Mouse (Mus musculus) cortical plate, adult 2 months (tissue): ENCODE measurements around the gene Tpp2.

Source experiments
- CTCF ChIP-seq: fragments of 200-500 bp; IDR thresholded peaks from 2 replicates; pipeline ENCODE4 v1.5.1; 2011; ENCODE audit warnings: mild to moderate bottlenecking, control low read depth, low read length; ENCODE audit not compliant: insufficient read depth; ENCODE audit errors: extremely low read depth
- POLR2A ChIP-seq: fragments of 200-500 bp; IDR thresholded peaks from 2 replicates; pipeline ENCODE4 v1.6.1; 2011; ENCODE audit warnings: mild to moderate bottlenecking, low read length, control low read depth; ENCODE audit not compliant: insufficient read depth; ENCODE audit errors: extremely low read depth

GRCm38 (mm10) chr1:44032948-44033347 is 99.5 kb downstream of the Tpp2 start:
- TF ChIP-seq CTCF (no peak), POLR2A (no peak)
